Mouse (Mus musculus): ENCODE results near the gene Slx4ip. TPM values are rescaled to one million over a fixed set of nuclear protein-coding genes. Genes with fewer than 3 reads are reported as not detected.

Slx4ip gene
- total and polyA plus RNA-seq, 3 experiments = 1.3 to 2.5 TPM; not detected in 1

- no peaks in the 10 kb centered on the region for H3K79me2 ChIP-seq (ENCODE audit: control insufficient read depth, insufficient read depth, low read length, poor library complexity)
- no peaks in the 10 kb centered on the region for H3K4me1 ChIP-seq (ENCODE audit: control insufficient read depth in 1 of 2, insufficient read depth in 2 of 2, low read length in 2 of 2)
- H3K9me3 ChIP-seq (replicated peaks; ENCODE audit: insufficient read depth, low read length) = no peaks in the 10 kb centered on the region
- TF ChIP-seq ZC3H11A (IDR thresholded peaks at IDR 0.05; ENCODE audit: low read depth, low read length) = no peak
- TF ChIP-seq TAL1 (IDR thresholded peaks at IDR 0.05; ENCODE audit: low read length) = no peak
- TF ChIP-seq KAT2A (conservative IDR thresholded peaks at IDR 0.05; ENCODE audit: low read depth, low read length) = no peak
- no peak for TF ChIP-seq ZMIZ1 (IDR thresholded peaks at IDR 0.05; ENCODE audit: low read depth, low read length)
- no peak for TF ChIP-seq TCF12 (IDR thresholded peaks at IDR 0.05; ENCODE audit: low read depth, low read length)
- no peak for TF ChIP-seq ELF1 (IDR thresholded peaks at IDR 0.05; ENCODE audit: low read depth, low read length)
- no peak for TF ChIP-seq JUND (IDR thresholded peaks at IDR 0.05; ENCODE audit: low read depth, low read length)
- no peak for TF ChIP-seq MYC (IDR thresholded peaks at IDR 0.05; ENCODE audit: low read depth, low read length)
- no peak overlapping the region for H3K27ac ChIP-seq (ENCODE audit: control insufficient read depth, low read depth, low read length)
- H3K9ac ChIP-seq (ENCODE audit: control insufficient read depth, low read depth, low read length, poor library complexity, severe bottlenecking) = no peak overlapping the region
- no peaks in the 10 kb centered on the region; a peak in 1 of 4 replicates for H3K36me3 ChIP-seq (ENCODE audit: control insufficient read depth in 1 of 2, insufficient read depth in 2 of 2, low read length in 2 of 2)
- H3K27me3 ChIP-seq (ENCODE audit: control insufficient read depth in 1 of 2, insufficient read depth in 2 of 2, low read length in 2 of 2) = no peaks in the 10 kb centered on the region
- DNase-seq (ENCODE audit: low read depth, low spot score) = no peak
- H3K4me3 ChIP-seq (ENCODE audit: control insufficient read depth in 1 of 2, insufficient read depth in 1 of 2, low read depth in 2 of 2, low read length in 2 of 2) = no peak overlapping the region
These were observed 56.5 kb downstream of the Slx4ip start for GRCm38 (mm10) chr2:136947500-136947899.

GRCm38 (mm10) chr2:136947937-136948336 is 56.9 kb downstream of the Slx4ip start:
- H3K36me3 ChIP-seq (ENCODE audit: control insufficient read depth in 1 of 2, insufficient read depth in 2 of 2, low read length in 2 of 2) = no peaks in the 10 kb centered on the region
- no peak overlapping the region for H3K27ac ChIP-seq (ENCODE audit: control insufficient read depth, low read depth, low read length)
- no peak overlapping the region for H3K9ac ChIP-seq (ENCODE audit: control insufficient read depth, low read depth, low read length, poor library complexity, severe bottlenecking)
- H3K27me3 ChIP-seq (ENCODE audit: control insufficient read depth in 1 of 2, insufficient read depth in 2 of 2, low read length in 2 of 2) = no peaks in the 10 kb centered on the region
- DNase-seq (ENCODE audit: low read depth, low spot score) = no peak
- no peaks in the 10 kb centered on the region for H3K9me3 ChIP-seq (replicated peaks; ENCODE audit: insufficient read depth, low read length)
- H3K4me3 ChIP-seq (ENCODE audit: control insufficient read depth in 1 of 2, insufficient read depth in 1 of 2, low read depth in 2 of 2, low read length in 2 of 2) = no peak overlapping the region
- no peaks in the 10 kb centered on the region for H3K79me2 ChIP-seq (ENCODE audit: control insufficient read depth, insufficient read depth, low read length, poor library complexity)
- TF ChIP-seq E2F4 (IDR thresholded peaks at IDR 0.05; ENCODE audit: borderline replicate concordance, low read depth, low read length) = no peak
- TF ChIP-seq GABPA (IDR thresholded peaks at IDR 0.05; ENCODE audit: low read depth, low read length) = no peak
- TF ChIP-seq MAFK (IDR thresholded peaks at IDR 0.05; ENCODE audit: borderline replicate concordance, low read depth, low read length) = no peak
- TF ChIP-seq ELF1 (IDR thresholded peaks at IDR 0.05; ENCODE audit: low read depth, low read length) = no peak
- TF ChIP-seq ZMIZ1 (IDR thresholded peaks at IDR 0.05; ENCODE audit: low read depth, low read length) = no peak
- no peaks in the 10 kb centered on the region for H3K4me1 ChIP-seq (ENCODE audit: control insufficient read depth in 1 of 2, insufficient read depth in 2 of 2, low read length in 2 of 2)

- Histone ChIP-seq H3K27me3 (ENCODE audit: control insufficient read depth in 1 of 2, insufficient read depth in 2 of 2, low read length in 2 of 2) (no peaks in the 10 kb centered on the region), H3K9ac (ENCODE audit: control insufficient read depth, low read depth, low read length, poor library complexity, severe bottlenecking) (no peak overlapping the region), H3K27ac (ENCODE audit: control insufficient read depth, low read depth, low read length) (no peak overlapping the region), H3K4me3 (ENCODE audit: control insufficient read depth in 1 of 2, insufficient read depth in 1 of 2, low read depth in 2 of 2, low read length in 2 of 2) (no peak overlapping the region), H3K36me3 (ENCODE audit: control insufficient read depth in 1 of 2, insufficient read depth in 2 of 2, low read length in 2 of 2) (no peaks in the 10 kb centered on the region), H3K4me1 (ENCODE audit: control insufficient read depth in 1 of 2, insufficient read depth in 2 of 2, low read length in 2 of 2) (no peaks in the 10 kb centered on the region), H3K9me3 (replicated peaks; ENCODE audit: insufficient read depth, low read length) (no peaks in the 10 kb centered on the region), H3K79me2 (ENCODE audit: control insufficient read depth, insufficient read depth, low read length, poor library complexity) (no peaks in the 10 kb centered on the region)
- DNase-seq (ENCODE audit: low read depth, low spot score) = no peak
- TF ChIP-seq MEF2A (IDR thresholded peaks at IDR 0.05; ENCODE audit: extremely low read depth, insufficient replicate concordance, low read depth, low read length, poor library complexity, severe bottlenecking) (no peak), POLR2AphosphoS5 (IDR thresholded peaks at IDR 0.05; ENCODE audit: borderline replicate concordance, low read depth, low read length) (no peak), GATA1 (IDR thresholded peaks at IDR 0.05; ENCODE audit: low read depth, low read length) (no peak), UBTF (IDR thresholded peaks at IDR 0.05; ENCODE audit: borderline replicate concordance, insufficient read depth, low read depth, low read length) (no peak), MAFK (IDR thresholded peaks at IDR 0.05; ENCODE audit: borderline replicate concordance, low read depth, low read length) (no peak), ZKSCAN1 (IDR thresholded peaks at IDR 0.05; ENCODE audit: low read depth, low read length) (no peak), NRF1 (IDR thresholded peaks at IDR 0.05; ENCODE audit: insufficient read depth, low read depth, low read length, poor library complexity, severe bottlenecking) (no peak)
These were observed 61.2 kb downstream of the Slx4ip start for GRCm38 (mm10) chr2:136952238-136952637.

All from MEL (cell line).